Mouse (Mus musculus): ENCODE data around the gene Hepacam2.

- TF ChIP-seq MAX (IDR thresholded peaks at IDR 0.05): no peak
- TF ChIP-seq CTCF (IDR thresholded peaks at IDR 0.05; ENCODE audit: control insufficient read depth, insufficient read depth, insufficient read length): no peak
- TF ChIP-seq USF1 (IDR thresholded peaks at IDR 0.05; ENCODE audit: low read depth): no peak
- TF ChIP-seq FOSL1 (IDR thresholded peaks at IDR 0.05; ENCODE audit: insufficient read depth, low read length, poor library complexity, severe bottlenecking): no peak
- TF ChIP-seq MYOD1 (IDR thresholded peaks at IDR 0.05; ENCODE audit: control insufficient read depth, insufficient read length, low read depth): no peak
- no peak for TF ChIP-seq MYOG (IDR thresholded peaks at IDR 0.05; ENCODE audit: control insufficient read depth, extremely low read depth, insufficient read length)
- TF ChIP-seq CEBPB (IDR thresholded peaks at IDR 0.05; ENCODE audit: low read depth): no peak
These were observed 3.8 kb downstream of the Hepacam2 start for GRCm38 (mm10) chr6:3494285-3494684.

All from C2C12 (cell line).